Mouse (Mus musculus) Patski (cell line): Measurements from ENCODE around the gene Ncdn. TPM values are rescaled to one million over a fixed set of nuclear protein-coding genes. Genes with fewer than 3 reads are reported as not detected.

Experiments
- ATAC-seq: fragments of 100-300 bp; one replicate; pipeline ENCODE4 v1.8.0; 2021
- CTCF ChIA-PET: fragments of 350-600 bp; sonication (Branson Sonifier 250); formaldehyde crosslinking; loops from one replicate; lab custom pipeline; 2022; ENCODE audit warnings: inconsistent platforms; lab: Charles Lee
- POLR2A ChIA-PET: fragments of 350-600 bp; sonication (Branson Sonifier 250); formaldehyde crosslinking; loops from one replicate; lab custom pipeline; 2022; ENCODE audit warnings: antibody characterized with exemption, inconsistent platforms; lab: Charles Lee
- DNase-seq: peaks from one replicate; pipeline ENCODE4 v3.0.0-alpha.2; 2011; ENCODE audit warnings: low read depth, low spot score
- H3K27me3 ChIP-seq: fragments of 371-371 bp; one replicate; pipeline ENCODE4 v1.5.1; 2021
- CTCF ChIP-seq: fragments of 100-300 bp; IDR thresholded peaks from one replicate; pipeline ENCODE4 v1.5.1; 2021
- in situ Hi-C: fragments of 300-500 bp; cut with MboI; formaldehyde crosslinking; loops from 3 replicates; pipeline ENCODE4 v1.11.1; 2018; ENCODE audit warnings: low pct_unique_long_range_greater_than_20kb, mixed read lengths
- polyA plus RNA-seq: library from polyadenylated mRNA; unstranded; gene quantifications from one replicate; pipeline ENCODE4 v1.2.3, GENCODE M21; 2021

Gene Ncdn
- polyA plus RNA-seq, 1 experiment from 2014 or later, result 24.0 TPM

DNA sequence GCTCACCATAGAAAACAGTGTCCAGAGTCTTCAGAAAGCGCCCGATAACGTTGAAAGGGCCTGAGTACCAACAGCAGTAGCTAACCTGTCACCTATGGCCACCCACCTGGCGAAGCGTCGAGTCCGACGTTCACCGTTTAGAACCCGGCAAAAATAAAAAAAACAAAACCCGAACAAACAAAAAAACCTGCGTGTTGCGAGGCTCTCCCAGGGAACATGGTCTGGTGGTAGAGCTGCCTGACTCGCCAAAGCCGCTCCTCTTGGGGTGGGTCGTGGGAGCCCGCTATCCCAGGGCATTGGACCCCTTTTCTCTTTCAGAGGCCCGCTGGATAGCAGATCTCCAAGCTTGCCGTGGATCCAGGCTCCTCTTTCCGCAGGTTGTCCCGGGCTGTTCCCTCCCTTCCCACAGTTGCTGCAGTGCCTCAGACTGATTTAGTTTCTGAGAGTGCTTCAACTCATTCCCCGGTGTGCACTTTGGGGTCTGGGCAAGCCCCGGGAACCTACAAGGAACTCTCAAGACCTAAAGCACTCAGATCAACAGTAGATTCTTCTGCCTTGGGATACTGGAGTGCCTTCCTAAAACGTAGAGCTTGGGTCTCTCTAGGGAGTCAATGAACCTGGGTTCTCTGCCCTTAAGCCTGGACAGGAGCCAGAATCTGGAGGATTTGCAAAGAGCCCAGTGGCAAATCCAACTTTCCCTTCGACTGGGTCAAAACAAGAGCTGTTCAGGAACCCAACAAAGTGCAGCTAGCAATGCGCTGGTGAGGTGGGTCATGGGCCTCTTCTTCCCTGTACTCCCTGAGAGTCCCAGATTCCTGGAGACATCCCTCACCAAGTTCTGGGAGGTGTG, 20.5 kb downstream of the Ncdn start:
- ChIA-PET CTCF (interaction anchor here (0.9 kb wide), 1 partner anchor 103 kb away, joined by 3 read pairs; no protein-coding TSS in a partner anchor), POLR2A (interaction anchor here (0.9 kb wide), 1 partner anchor 109 kb away, joined by 3 read pairs; no protein-coding TSS in a partner anchor)
- TF ChIP-seq CTCF, result no peak
- no peak for ATAC-seq
- in situ Hi-C loops, result no loop called here
- no peak for DNase-seq
- peaks cover 26% of the 10 kb centered on the region for H3K27me3 ChIP-seq

DNA sequence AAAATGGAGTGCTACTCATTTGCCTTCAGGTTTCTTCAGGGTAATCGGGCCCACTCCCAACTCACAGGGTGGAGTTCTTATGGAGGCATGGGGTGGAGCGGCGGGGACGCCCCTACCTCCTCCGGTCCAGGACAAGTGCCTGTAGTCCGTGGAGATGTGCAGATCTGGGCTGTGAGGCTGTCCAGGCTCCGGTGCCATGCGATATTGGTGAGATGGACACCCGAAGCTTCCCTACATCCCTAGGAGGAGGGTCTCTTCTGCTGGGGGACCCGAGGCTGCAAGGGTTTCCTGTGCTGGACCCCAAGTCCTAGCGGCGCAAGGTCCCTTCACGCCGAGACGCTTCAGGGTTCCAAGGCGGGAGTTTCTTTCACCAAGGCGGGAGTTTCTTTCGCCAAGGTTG, 21.1 kb downstream of the Ncdn start:
- TF ChIP-seq CTCF, result no peak
- CTCF ChIA-PET, result no interaction called here
- no peak for ATAC-seq
- POLR2A ChIA-PET, result no interaction called here
- in situ Hi-C loops, result no loop called here
- peaks cover 26% of the 10 kb centered on the region for H3K27me3 ChIP-seq
- DNase-seq, result no peak

DNA sequence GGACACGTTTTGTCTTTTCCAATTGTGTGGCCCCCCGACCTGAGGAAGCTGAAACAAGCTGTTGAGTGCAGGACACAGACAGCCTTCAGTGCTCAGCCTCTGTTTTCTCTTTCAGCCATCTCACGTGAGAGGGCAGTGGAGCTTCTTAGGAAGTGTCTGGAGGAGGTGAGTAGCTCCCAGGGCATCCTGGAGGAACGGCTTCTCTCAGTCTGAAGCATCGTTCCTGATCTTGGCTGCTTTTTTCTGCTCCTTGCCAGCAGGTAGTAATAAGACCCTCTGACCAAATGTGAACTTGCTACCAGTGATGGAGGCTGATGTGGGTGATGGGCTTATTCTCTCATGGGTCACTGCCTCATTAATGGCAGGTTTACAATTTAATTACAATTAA, 45.8 kb downstream of the Ncdn start:
- CTCF ChIA-PET, result interaction anchor here (1.2 kb wide), 1 partner anchor 25 kb away, joined by 3 read pairs; no protein-coding TSS in a partner anchor
- POLR2A ChIA-PET, result no interaction called here
- DNase-seq, result no peak
- in situ Hi-C loops, result no loop called here
- ATAC-seq, result no peak
- no peak for TF ChIP-seq CTCF
- H3K27me3 ChIP-seq, result no peaks in the 10 kb centered on the region

GRCm38 (mm10) chr4:126706630-126707438, 46.4 kb downstream of the Ncdn start:
- DNase-seq (no peak), ATAC-seq (no peak)
- TF ChIP-seq CTCF, result no peak
- in situ Hi-C loops, result no loop called here
- H3K27me3 ChIP-seq, result no peaks in the 10 kb centered on the region
- POLR2A ChIA-PET, result no interaction called here
- CTCF ChIA-PET, result interaction anchor here (1.2 to 1.3 kb wide), 2 partner anchors 12 to 24 kb away, joined by 3 to 4 read pairs; no protein-coding TSS in a partner anchor

- CTCF ChIA-PET, result no interaction called here
- ATAC-seq (no peak), DNase-seq (no peak)
- in situ Hi-C loops, result no loop called here
- TF ChIP-seq CTCF, result no peak
- POLR2A ChIA-PET, result no interaction called here
- no peaks in the 10 kb centered on the region for H3K27me3 ChIP-seq
Observed at GRCm38 (mm10) chr4:126696908-126697307, 56.3 kb downstream of the Ncdn start.

Other genes starting within 250 kb of the Ncdn start
- gene Ago4, start 220.0 kb downstream of the Ncdn start, polyA plus RNA-seq, result 1.6 TPM
- 9.1 TPM for gene Clspn, start 196.5 kb downstream of the Ncdn start, polyA plus RNA-seq
- 10.7 TPM for gene 5730409E04Rik, start 143.6 kb downstream of the Ncdn start, polyA plus RNA-seq
- gene Psmb2, start 75.8 kb downstream of the Ncdn start, polyA plus RNA-seq, result 162 TPM
- gene Tfap2e, start 17.2 kb downstream of the Ncdn start, polyA plus RNA-seq, result not detected
- 45.6 TPM for gene AU040320, start 106 bp upstream of the Ncdn start, polyA plus RNA-seq
- gene Zmym4, start 214.7 kb upstream of the Ncdn start, polyA plus RNA-seq, result 22.2 TPM